Mouse (Mus musculus) MEL (cell line): ENCODE results near the gene Mpv17l.
"Not testable (repeated sequence)": the region's sequence is repeated elsewhere in the genome, so short reads cannot be mapped to it uniquely, and the experiment has no call there.

Experiments
- BHLHE40 ChIP-seq: IDR thresholded peaks from 2 replicates; pipeline ENCODE4 v1.6.1; 2012; ENCODE audit warnings: low read depth, mild to moderate bottlenecking, inconsistent platforms, low read length, improper control_type of control experiment, borderline replicate concordance
- CHD2 ChIP-seq: IDR thresholded peaks from 2 replicates; pipeline ENCODE4 v1.6.1; 2011; ENCODE audit warnings: low read length, improper control_type of control experiment
- CTCF ChIP-seq, 3 experiments: IDR thresholded peaks in 2 of 3; conservative IDR thresholded peaks in 1 of 3; 2 replicates each; pipeline ENCODE4 v1.5.1; 2011 to 2012; ENCODE audit warnings: low read length in 3 of 3, low read depth in 2 of 3, mild to moderate bottlenecking in 2 of 3, improper control_type of control experiment in 1 of 3, inconsistent platforms in 1 of 3, mixed read lengths in 1 of 3, moderate library complexity in 1 of 3; ENCODE audit not compliant: control insufficient read depth in 1 of 3, insufficient read depth in 1 of 3, poor library complexity in 1 of 3, severe bottlenecking in 1 of 3
- EP300 ChIP-seq, 2 experiments: IDR thresholded peaks; 2 replicates each; pipeline ENCODE4 v1.6.1; 2011; ENCODE audit warnings: improper control_type of control experiment in 2 of 2, low read length in 2 of 2, low read depth in 1 of 2, mild to moderate bottlenecking in 1 of 2
- GATA1 ChIP-seq: IDR thresholded peaks from 2 replicates; pipeline ENCODE4 v1.6.1; 2011; ENCODE audit warnings: low read depth, low read length, improper control_type of control experiment
- HCFC1 ChIP-seq: IDR thresholded peaks from 2 replicates; pipeline ENCODE4 v1.6.1; 2012; ENCODE audit warnings: low read depth, mild to moderate bottlenecking, inconsistent platforms, low read length, improper control_type of control experiment, moderate library complexity
- JUND ChIP-seq: IDR thresholded peaks from 2 replicates; pipeline ENCODE4 v1.6.1; 2011; ENCODE audit warnings: low read depth, mild to moderate bottlenecking, improper control_type of control experiment, low read length
- MAX ChIP-seq: IDR thresholded peaks from 2 replicates; pipeline ENCODE4 v1.6.1; 2011; ENCODE audit warnings: low read length, improper control_type of control experiment
- POLR2A ChIP-seq, 2 experiments: IDR thresholded peaks; 2 replicates each; pipeline ENCODE4 v1.6.1; 2011 to 2012; ENCODE audit warnings: low read length in 2 of 2, mild to moderate bottlenecking in 2 of 2, control low read depth in 1 of 2, improper control_type of control experiment in 1 of 2, low read depth in 1 of 2, moderate library complexity in 1 of 2; ENCODE audit not compliant: control insufficient read depth in 1 of 2, insufficient read depth in 1 of 2, poor library complexity in 1 of 2
- POLR2AphosphoS2 ChIP-seq: IDR thresholded peaks from 2 replicates; pipeline ENCODE4 v1.6.1; 2011; ENCODE audit warnings: low read length, improper control_type of control experiment
- RCOR1 ChIP-seq: IDR thresholded peaks from 2 replicates; pipeline ENCODE4 v1.6.1; 2012; ENCODE audit warnings: low read depth, mild to moderate bottlenecking, inconsistent platforms, low read length, improper control_type of control experiment
- TCF12 ChIP-seq: IDR thresholded peaks from 2 replicates; pipeline ENCODE4 v1.6.1; 2014; ENCODE audit warnings: low read depth, mild to moderate bottlenecking, inconsistent platforms, low read length, improper control_type of control experiment, moderate library complexity
- UBTF ChIP-seq: IDR thresholded peaks from 2 replicates; pipeline ENCODE4 v1.6.1; 2012; ENCODE audit warnings: low read depth, mild to moderate bottlenecking, inconsistent platforms, low read length, improper control_type of control experiment, moderate library complexity, borderline replicate concordance; ENCODE audit not compliant: insufficient read depth

DNA sequence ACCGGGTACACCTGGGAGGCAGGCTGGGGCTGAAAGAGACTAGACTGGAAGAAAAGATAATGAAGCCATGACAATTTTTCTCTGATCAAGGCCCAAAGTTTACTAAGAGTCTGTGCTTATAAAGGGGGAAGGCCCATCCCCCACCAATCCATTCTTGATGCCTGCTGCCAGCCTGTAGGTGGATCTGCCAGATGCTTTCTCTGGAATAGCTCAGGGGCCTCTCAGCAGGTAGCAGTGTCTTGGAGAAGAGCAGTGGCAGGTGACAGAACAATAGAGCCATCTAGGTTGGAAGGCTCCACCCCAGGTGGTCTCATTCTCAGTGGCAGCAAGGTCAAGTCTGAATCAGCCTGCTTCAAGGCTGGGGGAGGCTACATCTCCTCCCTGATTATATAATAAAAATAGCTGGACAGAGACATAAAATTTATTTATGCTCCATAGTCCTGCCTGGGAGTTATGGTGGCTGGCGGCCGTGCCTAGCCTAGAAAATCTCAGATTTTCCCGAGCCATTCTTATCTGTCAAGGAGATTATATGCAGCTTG, 73.5 kb downstream of the Mpv17l start:
- not testable (repeated sequence) for TF ChIP-seq POLR2A (IDR thresholded peaks at IDR 0.05; ENCODE audit: control insufficient read depth in 1 of 2, insufficient read depth in 1 of 2, low read depth in 1 of 2, low read length in 2 of 2, poor library complexity in 1 of 2); MAX; BHLHE40; JUND; CTCF (IDR thresholded peaks at IDR 0.05 in 2 of 3, conservative IDR thresholded peaks at IDR 0.05 in 1 of 3; ENCODE audit: control insufficient read depth in 1 of 3, insufficient read depth in 1 of 3, low read depth in 2 of 3, low read length in 3 of 3, poor library complexity in 1 of 3, severe bottlenecking in 1 of 3); TCF12; GATA1; EP300 (IDR thresholded peaks at IDR 0.05; ENCODE audit: low read depth in 1 of 2, low read length in 2 of 2); UBTF; POLR2AphosphoS2; RCOR1; CHD2; HCFC1
